Mouse (Mus musculus): ENCODE data around the gene Atl3. TPM values are rescaled to one million over a fixed set of nuclear protein-coding genes. Genes with fewer than 3 reads are reported as not detected.
A peak's percentile ranks its signal among the peaks of the same experiment; 100 is the strongest.

The Atl3 gene
- polyA plus RNA-seq, 1 experiment = 1.6 TPM

DNA sequence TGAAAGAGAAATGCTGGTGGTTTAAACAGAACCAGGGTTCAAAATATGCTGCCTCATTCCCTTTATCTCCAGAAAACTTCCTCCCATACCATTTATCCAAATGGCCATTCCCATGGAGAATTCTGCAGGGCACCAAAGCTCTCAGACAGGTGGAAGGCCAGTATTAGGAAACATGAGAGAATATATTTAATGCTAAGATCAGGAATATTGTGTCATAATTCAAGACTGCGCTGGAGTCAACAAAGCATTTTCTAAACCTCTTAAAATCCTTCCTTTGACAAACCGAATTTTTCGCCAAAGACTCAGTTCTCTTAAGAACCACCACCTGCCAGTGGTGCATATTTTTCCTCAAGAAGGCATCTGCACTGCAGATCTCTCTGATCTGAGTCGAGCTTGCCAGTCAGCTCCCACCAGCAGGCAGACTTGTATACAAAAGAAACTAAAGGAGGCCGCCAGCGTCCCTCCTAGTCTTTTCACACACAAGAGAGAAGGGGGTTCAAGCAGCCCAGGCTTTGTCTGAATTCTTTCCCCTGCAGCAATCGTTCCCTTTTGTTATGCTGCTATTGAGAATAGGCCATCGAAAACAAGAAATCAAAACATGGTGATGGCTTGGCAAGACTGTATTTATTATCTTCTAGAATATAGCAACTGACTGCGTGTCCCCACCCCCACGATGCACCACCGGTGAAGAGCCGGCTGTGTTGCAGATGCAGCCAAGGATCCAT is 12.1 kb upstream of the Atl3 start:
- no peaks in the 10 kb centered on the region for H3K27me3 ChIP-seq (replicated peaks)
- peak overlapping the region; percentile 98 for H3K4me3 ChIP-seq (replicated peaks)
- H3K4me1 ChIP-seq = peaks cover 49% of the 10 kb centered on the region
- peaks cover 25% of the 10 kb centered on the region for H3K36me3 ChIP-seq (replicated peaks; ENCODE audit: low read length)
- H3K9me3 ChIP-seq = no peaks in the 10 kb centered on the region
- TF ChIP-seq GATA1 (IDR thresholded peaks at IDR 0.05; ENCODE audit: borderline replicate concordance, low read length) (no peak), FLI1 (IDR thresholded peaks at IDR 0.05; ENCODE audit: low read length) (no peak)

DNA sequence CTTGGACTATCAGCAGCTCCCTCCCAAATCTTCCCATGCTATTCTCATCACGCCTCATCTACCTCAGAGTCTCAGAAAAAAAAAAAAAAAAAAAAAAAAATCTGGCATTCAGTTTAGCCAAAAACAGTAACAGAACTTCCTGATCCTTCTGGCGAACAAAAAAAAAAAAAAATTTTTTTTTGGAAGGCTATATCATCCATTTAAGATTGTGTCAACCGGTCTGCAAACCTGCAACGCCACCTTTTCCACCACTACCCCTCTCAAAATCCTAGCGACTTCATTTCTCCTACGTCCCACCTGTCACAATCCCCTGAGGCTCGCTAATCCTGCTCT is 11.6 kb upstream of the Atl3 start:
- Histone ChIP-seq H3K9me3 (no peaks in the 10 kb centered on the region), H3K4me3 (replicated peaks) (peak overlapping the region; percentile 98), H3K4me1 (peaks cover 44% of the 10 kb centered on the region), H3K36me3 (replicated peaks; ENCODE audit: low read length) (peaks cover 20% of the 10 kb centered on the region), H3K27me3 (replicated peaks) (no peaks in the 10 kb centered on the region)
- TF ChIP-seq GATA1 (IDR thresholded peaks at IDR 0.05; ENCODE audit: borderline replicate concordance, low read length) = no peak
- no peak for TF ChIP-seq FLI1 (IDR thresholded peaks at IDR 0.05; ENCODE audit: low read length)

GRCm38 (mm10) chr19:7482599-7483511 is 11.0 kb upstream of the Atl3 start, which contains the start of gene Rtn3:
Rtn3 (minus strand) TSS chr19:7483281.
- peaks cover 46% of the 10 kb centered on the region for H3K4me1 ChIP-seq
- H3K4me3 ChIP-seq (replicated peaks) = peak within 1 kb of the TSS; percentile 98
- peaks cover 15% of the 10 kb centered on the region for H3K36me3 ChIP-seq (replicated peaks; ENCODE audit: low read length)
- H3K27me3 ChIP-seq (replicated peaks) = no peaks in the 10 kb centered on the region
- no peaks in the 10 kb centered on the region for H3K9me3 ChIP-seq
- TF ChIP-seq GATA1 (IDR thresholded peaks at IDR 0.05; ENCODE audit: borderline replicate concordance, low read length) (no peak), FLI1 (IDR thresholded peaks at IDR 0.05; ENCODE audit: low read length) (no peak)

- Histone ChIP-seq H3K4me3 (replicated peaks) (peak overlapping the region; percentile 98), H3K27me3 (replicated peaks) (no peaks in the 10 kb centered on the region), H3K9me3 (no peaks in the 10 kb centered on the region), H3K36me3 (replicated peaks; ENCODE audit: low read length) (peaks cover 8% of the 10 kb centered on the region), H3K4me1 (peaks cover 41% of the 10 kb centered on the region)
- TF ChIP-seq FLI1 (IDR thresholded peaks at IDR 0.05; ENCODE audit: low read length) = no peak
- no peak for TF ChIP-seq GATA1 (IDR thresholded peaks at IDR 0.05; ENCODE audit: borderline replicate concordance, low read length)
Observed at GRCm38 (mm10) chr19:7483512-7483882, 10.3 kb upstream of the Atl3 start.

- peaks cover 38% of the 10 kb centered on the region for H3K4me1 ChIP-seq
- H3K27me3 ChIP-seq (replicated peaks) = no peaks in the 10 kb centered on the region
- H3K4me3 ChIP-seq (replicated peaks) = peak overlapping the region; percentile 98
- no peaks in the 10 kb centered on the region for H3K9me3 ChIP-seq
- peaks cover 6% of the 10 kb centered on the region for H3K36me3 ChIP-seq (replicated peaks; ENCODE audit: low read length)
- TF ChIP-seq GATA1 (IDR thresholded peaks at IDR 0.05; ENCODE audit: borderline replicate concordance, low read length) (no peak), FLI1 (IDR thresholded peaks at IDR 0.05; ENCODE audit: low read length) (no peak)
Observed at GRCm38 (mm10) chr19:7484076-7484475, 9.8 kb upstream of the Atl3 start.

DNA sequence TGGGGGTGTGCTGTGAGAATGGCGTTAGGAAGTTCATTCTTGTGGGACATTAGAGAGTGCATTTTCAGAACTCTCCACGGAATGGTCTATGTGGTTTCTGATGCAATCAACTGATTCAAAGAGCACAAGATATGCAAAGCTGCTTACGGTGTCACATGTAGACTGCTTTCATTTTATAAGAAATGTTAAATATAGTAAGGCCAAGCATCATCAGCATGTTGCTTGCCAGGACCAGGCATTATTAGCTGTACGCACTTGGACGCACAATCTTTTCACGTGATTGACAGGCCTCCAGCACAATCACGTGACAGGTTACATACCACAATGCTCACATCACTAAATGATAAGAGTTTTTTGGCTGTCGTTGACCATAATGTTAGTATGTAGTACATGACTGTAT is 6.2 kb upstream of the Atl3 start:
- no peaks in the 10 kb centered on the region for H3K36me3 ChIP-seq (replicated peaks; ENCODE audit: low read length)
- no peak overlapping the region for H3K4me3 ChIP-seq (replicated peaks)
- TF ChIP-seq GATA1 (IDR thresholded peaks at IDR 0.05; ENCODE audit: borderline replicate concordance, low read length) (no peak), FLI1 (IDR thresholded peaks at IDR 0.05; ENCODE audit: low read length) (no peak)
- no peaks in the 10 kb centered on the region for H3K9me3 ChIP-seq
- no peaks in the 10 kb centered on the region for H3K27me3 ChIP-seq (replicated peaks)
- peaks cover 35% of the 10 kb centered on the region for H3K4me1 ChIP-seq

- no peaks in the 10 kb centered on the region for H3K9me3 ChIP-seq
- H3K27me3 ChIP-seq (replicated peaks) = no peaks in the 10 kb centered on the region
- H3K4me1 ChIP-seq = peaks cover 40% of the 10 kb centered on the region
- no peak overlapping the region for H3K4me3 ChIP-seq (replicated peaks)
- H3K36me3 ChIP-seq (replicated peaks; ENCODE audit: low read length) = no peaks in the 10 kb centered on the region
- TF ChIP-seq GATA1 (IDR thresholded peaks at IDR 0.05; ENCODE audit: borderline replicate concordance, low read length) (no peak), FLI1 (IDR thresholded peaks at IDR 0.05; ENCODE audit: low read length) (no peak)
Observed at GRCm38 (mm10) chr19:7491960-7492359, 1.9 kb upstream of the Atl3 start.

GRCm38 (mm10) chr19:7492682-7493081 is 1.2 kb upstream of the Atl3 start:
- H3K4me1 ChIP-seq = peaks cover 45% of the 10 kb centered on the region
- TF ChIP-seq GATA1 (IDR thresholded peaks at IDR 0.05; ENCODE audit: borderline replicate concordance, low read length) = no peak
- no peak for TF ChIP-seq FLI1 (IDR thresholded peaks at IDR 0.05; ENCODE audit: low read length)
- H3K9me3 ChIP-seq = no peaks in the 10 kb centered on the region
- H3K36me3 ChIP-seq (replicated peaks; ENCODE audit: low read length) = no peaks in the 10 kb centered on the region
- H3K27me3 ChIP-seq (replicated peaks) = no peaks in the 10 kb centered on the region
- H3K4me3 ChIP-seq (replicated peaks) = no peak overlapping the region

DNA sequence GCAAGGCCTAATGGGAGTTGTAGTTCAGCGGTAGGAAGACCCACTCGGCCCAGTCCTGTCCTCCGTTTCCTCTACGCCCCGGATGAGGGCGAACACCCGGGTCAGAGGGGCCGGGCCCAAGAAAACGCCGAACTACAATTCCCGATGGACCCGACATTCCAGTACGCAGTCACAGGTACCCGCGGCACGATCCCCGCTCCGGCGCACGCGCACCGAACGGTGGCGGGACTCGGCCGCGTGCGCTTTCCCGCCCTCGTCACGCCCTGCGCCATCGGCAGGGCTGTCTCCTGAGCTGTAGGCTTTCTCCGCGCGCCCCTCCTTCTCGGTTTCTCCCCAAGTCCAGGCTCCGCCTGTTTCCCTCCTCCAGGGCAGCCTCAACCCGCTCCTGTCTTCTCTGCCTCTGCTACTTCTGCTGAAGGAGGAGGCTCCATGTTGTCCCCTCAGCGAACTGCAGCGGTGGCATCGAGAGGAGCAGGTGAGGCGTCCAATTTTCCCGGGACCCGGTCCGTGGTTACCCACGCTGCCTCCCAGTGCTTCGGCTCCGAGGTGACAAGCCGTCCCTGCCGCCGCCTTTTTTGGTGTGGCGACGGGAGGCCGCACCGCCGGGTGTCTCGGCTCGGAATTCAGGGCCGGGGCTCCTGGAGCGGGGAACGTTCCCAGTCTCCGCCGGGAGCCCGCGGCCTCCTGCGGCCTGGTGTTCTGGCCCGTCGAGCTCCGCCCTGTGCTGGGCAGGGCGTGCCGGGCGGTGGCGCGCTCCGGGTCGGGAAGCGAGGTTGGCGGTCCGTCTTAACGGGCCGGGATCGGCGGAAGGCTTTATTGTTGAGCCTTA is 561 bp downstream of the Atl3 start:
- Histone ChIP-seq H3K4me3 (replicated peaks) (peak overlapping the region; percentile 98), H3K36me3 (replicated peaks; ENCODE audit: low read length) (peaks cover 5% of the 10 kb centered on the region), H3K27me3 (replicated peaks) (no peaks in the 10 kb centered on the region), H3K9me3 (no peaks in the 10 kb centered on the region), H3K4me1 (peaks cover 37% of the 10 kb centered on the region)
- peak; percentile 57; the same call in 1 of the 2 replicates for TF ChIP-seq FLI1 (IDR thresholded peaks at IDR 0.05; ENCODE audit: low read length)
- TF ChIP-seq GATA1 (IDR thresholded peaks at IDR 0.05; ENCODE audit: borderline replicate concordance, low read length) = no peak
